Mouse (Mus musculus): ENCODE results near the gene Dgkh.
"Not testable (repeated sequence)": the region's sequence is repeated elsewhere in the genome, so short reads cannot be mapped to it uniquely, and the experiment has no call there.

Gene Dgkh

GRCm38 (mm10) chr14:78630923-78631875, 101.4 kb downstream of the Dgkh start:
- no peak for DNase-seq (ENCODE audit: low spot score in 2 of 2)

- DNase-seq (ENCODE audit: low spot score in 2 of 2): no peak
These were observed 104.9 kb downstream of the Dgkh start for GRCm38 (mm10) chr14:78627516-78628275.

GRCm38 (mm10) chr14:78618883-78619295, 113.7 kb downstream of the Dgkh start:
- DNase-seq (ENCODE audit: low spot score in 2 of 2): no peak

GRCm38 (mm10) chr14:78613569-78613968, 119.0 kb downstream of the Dgkh start:
- DNase-seq (ENCODE audit: low spot score in 2 of 2): no peak

- no peak for DNase-seq (ENCODE audit: low spot score in 2 of 2)
These were observed 120.3 kb downstream of the Dgkh start for GRCm38 (mm10) chr14:78612111-78612788.

GRCm38 (mm10) chr14:78594916-78595315, 137.7 kb downstream of the Dgkh start:
- no peak for DNase-seq (ENCODE audit: low spot score in 2 of 2)

GRCm38 (mm10) chr14:78592965-78593364, 139.6 kb downstream of the Dgkh start:
- DNase-seq (ENCODE audit: low spot score in 2 of 2): no peak

GRCm38 (mm10) chr14:78590335-78590734, 142.2 kb downstream of the Dgkh start:
- DNase-seq (ENCODE audit: low spot score in 2 of 2): peak; percentile 35 to 36

GRCm38 (mm10) chr14:78584222-78584621, 148.4 kb downstream of the Dgkh start:
- no peak for DNase-seq (ENCODE audit: low spot score in 2 of 2)

- DNase-seq (ENCODE audit: low spot score in 2 of 2): no peak
These were observed 149.4 kb downstream of the Dgkh start for GRCm38 (mm10) chr14:78583168-78583567.

GRCm38 (mm10) chr14:78575899-78576298, 156.7 kb downstream of the Dgkh start:
- no peak for DNase-seq (ENCODE audit: low spot score in 2 of 2)

- no peak for DNase-seq (ENCODE audit: low spot score in 2 of 2)
These were observed 164.2 kb downstream of the Dgkh start for GRCm38 (mm10) chr14:78568410-78568809.

GRCm38 (mm10) chr14:78566431-78566830, 166.1 kb downstream of the Dgkh start:
- no peak for DNase-seq (ENCODE audit: low spot score in 2 of 2)

GRCm38 (mm10) chr14:78564292-78564691, 168.3 kb downstream of the Dgkh start:
- DNase-seq (ENCODE audit: low spot score in 2 of 2): no peak

- no peak for DNase-seq (ENCODE audit: low spot score in 2 of 2)
These were observed 169.4 kb downstream of the Dgkh start for GRCm38 (mm10) chr14:78563211-78563610.

- no peak for DNase-seq (ENCODE audit: low spot score in 2 of 2)
These were observed 170.5 kb downstream of the Dgkh start for GRCm38 (mm10) chr14:78562121-78562520.

GRCm38 (mm10) chr14:78559042-78559441, 173.5 kb downstream of the Dgkh start:
- no peak for DNase-seq (ENCODE audit: low spot score in 2 of 2)

- DNase-seq (ENCODE audit: low spot score in 2 of 2): not testable (repeated sequence)
These were observed 177.7 kb downstream of the Dgkh start for GRCm38 (mm10) chr14:78554830-78555229.

- no peak for DNase-seq (ENCODE audit: low spot score in 2 of 2)
These were observed 178.9 kb downstream of the Dgkh start for GRCm38 (mm10) chr14:78553661-78554060.

GRCm38 (mm10) chr14:78548807-78549206, 183.8 kb downstream of the Dgkh start:
- DNase-seq (ENCODE audit: low spot score in 2 of 2): no peak

- DNase-seq (ENCODE audit: low spot score in 2 of 2): no peak
These were observed 191.3 kb downstream of the Dgkh start for GRCm38 (mm10) chr14:78541319-78541718.

- no peak for DNase-seq (ENCODE audit: low spot score in 2 of 2)
These were observed 192.8 kb downstream of the Dgkh start for GRCm38 (mm10) chr14:78539821-78540220.
